Mouse (Mus musculus) adrenal gland, adult 2 months (tissue): ENCODE measurements at regions not wholly inside any gene's neighbourhood (a gene's known extent, or its start where the extent isn't known, plus 50 kb on each side); places are given as distances from the start of the nearest gene placed in this dataset.

Experiments
- DNase-seq: peaks from one replicate; pipeline ENCODE4 v3.0.0; 2021

DNA sequence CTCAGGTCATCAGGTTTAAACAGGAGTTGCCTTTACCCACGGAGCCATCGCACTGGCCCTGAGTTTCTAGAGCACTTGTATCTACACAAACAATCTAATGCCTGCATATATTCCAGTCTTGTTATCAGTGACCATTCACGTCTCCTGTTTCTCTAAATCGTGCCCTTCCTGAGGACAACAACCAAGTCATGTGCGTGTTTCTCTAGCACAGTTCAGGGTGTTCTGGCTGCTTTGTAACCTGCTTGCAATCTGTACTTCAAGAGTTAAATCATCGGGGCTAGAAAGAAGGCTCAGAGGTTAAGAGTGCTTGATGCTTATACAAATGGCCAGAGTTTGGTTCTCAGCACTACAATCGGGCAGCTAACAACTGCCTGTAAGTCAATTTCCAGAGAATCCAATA lies 428.1 kb upstream of the Jarid2 start:
- no peak for DNase-seq

- peak; percentile 51 for DNase-seq
Observed at GRCm38 (mm10) chr13:44301936-44302335, 427.3 kb upstream of the Jarid2 start.

GRCm38 (mm10) chr13:44305134-44305991 lies 423.9 kb upstream of the Jarid2 start:
- DNase-seq: no peak

DNA sequence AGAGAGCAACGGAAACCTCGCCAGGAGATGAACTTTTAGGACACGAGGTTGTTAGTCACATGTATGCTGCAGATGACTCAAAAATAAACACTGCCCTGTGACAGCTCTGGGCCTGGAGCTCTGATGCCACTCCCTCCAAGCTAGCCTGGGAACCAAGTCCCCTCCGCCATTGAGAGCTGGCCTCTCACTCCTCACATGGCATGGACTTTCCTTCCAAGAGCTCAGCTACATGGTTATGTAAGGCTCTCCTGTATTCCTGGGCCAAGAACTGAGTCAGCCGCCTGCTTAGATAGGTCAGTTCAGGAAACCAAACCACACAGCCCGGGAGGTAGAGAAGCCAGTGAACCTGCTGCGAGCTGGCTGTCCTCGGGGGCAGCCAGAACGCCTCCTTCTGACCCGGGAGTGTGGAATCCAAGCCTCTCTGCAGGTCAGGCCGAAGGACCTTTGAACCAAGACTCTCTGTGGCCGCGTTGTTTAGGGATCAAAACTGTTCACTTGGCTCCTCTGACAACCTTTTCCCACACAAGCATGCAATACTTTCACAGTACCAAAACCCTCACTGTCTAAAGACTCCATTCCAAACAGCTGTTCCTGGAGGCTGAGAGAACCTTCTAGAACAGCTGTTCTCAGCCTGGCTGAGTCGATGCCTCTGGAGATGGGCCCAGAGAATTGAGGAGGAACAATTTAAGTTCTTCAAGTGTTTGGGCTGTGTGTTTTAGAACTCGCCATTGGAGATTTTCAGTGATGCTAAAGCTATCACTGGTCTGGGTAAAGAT lies 422.8 kb upstream of the Jarid2 start:
- peak; percentile 86 for DNase-seq

DNA sequence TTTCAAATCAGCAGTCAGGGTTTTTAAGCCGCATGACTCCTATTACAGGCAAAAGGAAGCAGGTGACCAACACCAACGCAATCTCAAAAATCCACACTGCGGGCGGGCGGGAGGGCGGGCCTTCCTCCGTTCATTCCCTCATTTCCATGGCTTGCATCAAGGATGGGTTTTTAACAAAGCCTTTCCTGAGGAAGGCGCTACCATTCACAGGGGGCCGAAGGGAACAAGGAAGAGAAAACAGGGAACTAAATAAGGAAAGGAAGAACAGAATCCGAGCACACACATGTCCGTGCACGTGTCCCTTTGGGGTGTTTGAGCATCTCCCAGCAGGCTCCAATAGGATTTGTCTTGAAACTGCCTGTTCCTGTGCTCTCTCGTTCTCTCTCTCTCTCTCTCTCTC lies 421.0 kb upstream of the Jarid2 start:
- no peak for DNase-seq

DNA sequence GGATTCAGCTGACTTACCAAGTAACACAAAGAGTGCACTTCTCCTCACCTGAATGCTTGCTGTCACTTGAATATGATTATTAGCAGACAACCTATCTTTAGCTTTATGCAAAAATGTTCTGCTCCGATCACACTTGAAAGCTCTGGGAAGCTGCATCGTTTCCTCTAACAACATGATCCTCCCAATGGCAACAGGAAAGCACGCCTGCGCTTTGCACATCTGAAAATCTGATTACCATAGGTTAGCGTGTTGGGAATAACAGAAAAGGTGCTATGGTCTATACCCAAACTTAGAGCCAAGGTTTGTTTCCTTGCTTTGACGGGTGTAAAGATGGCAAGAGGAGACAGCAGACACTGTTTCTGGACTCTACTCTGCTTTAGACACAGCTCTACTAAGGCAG lies 417.0 kb upstream of the Jarid2 start:
- DNase-seq: no peak

GRCm38 (mm10) chr13:44316747-44317446 lies 412.4 kb upstream of the Jarid2 start:
- DNase-seq: peak; percentile 30

- no peak for DNase-seq
Observed at GRCm38 (mm10) chr13:44317596-44317995, 411.7 kb upstream of the Jarid2 start.

DNA sequence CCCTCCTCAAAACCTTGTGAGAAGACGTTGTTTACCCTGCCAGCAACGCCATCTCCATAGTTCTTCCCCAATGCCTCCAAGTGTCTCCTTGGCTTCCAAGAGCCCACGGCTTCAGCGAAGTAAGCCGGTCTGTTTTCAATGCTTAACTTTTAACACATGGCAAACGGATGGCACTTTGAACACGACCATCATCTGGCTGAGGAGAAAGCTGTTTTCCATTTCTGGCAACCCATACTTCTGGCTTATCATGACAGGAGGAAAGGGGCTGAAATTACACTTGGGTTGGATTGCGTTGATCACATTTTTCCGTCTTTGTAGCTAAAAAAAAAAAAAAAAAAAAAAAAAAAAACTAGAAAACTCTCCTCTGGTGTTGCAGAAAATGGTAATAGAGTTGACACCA lies 410.2 kb upstream of the Jarid2 start:
- no peak for DNase-seq

GRCm38 (mm10) chr13:44319511-44319910 lies 409.8 kb upstream of the Jarid2 start:
- no peak for DNase-seq

GRCm38 (mm10) chr13:44320311-44320710 lies 409.0 kb upstream of the Jarid2 start:
- no peak for DNase-seq

- peak; percentile 71 for DNase-seq
Observed at GRCm38 (mm10) chr13:44321009-44321596, 408.2 kb upstream of the Jarid2 start.

DNA sequence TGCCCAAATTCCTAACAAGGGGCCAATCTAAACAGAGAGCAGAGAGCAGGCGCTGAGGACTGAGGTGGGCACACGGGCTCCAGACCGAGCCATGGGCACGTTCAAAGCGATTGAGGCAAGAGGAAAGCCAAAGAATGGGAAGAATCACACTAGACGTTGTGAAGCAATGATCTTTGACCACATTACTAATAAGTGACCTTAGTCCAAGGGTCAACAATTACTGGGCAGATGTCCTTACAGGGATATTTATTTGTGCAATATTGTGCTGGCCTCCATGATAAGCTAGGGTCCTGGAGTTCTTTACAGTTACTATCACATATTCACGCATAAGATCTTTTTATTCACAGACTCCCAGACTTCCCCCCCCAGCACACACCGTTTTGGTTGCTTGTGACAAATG lies 400.9 kb upstream of the Jarid2 start:
- peak; percentile 23 for DNase-seq

GRCm38 (mm10) chr13:44329161-44329560 lies 400.1 kb upstream of the Jarid2 start:
- no peak for DNase-seq

GRCm38 (mm10) chr13:44329701-44330100 lies 399.6 kb upstream of the Jarid2 start:
- DNase-seq: peak; percentile 10

GRCm38 (mm10) chr13:44332716-44333240 lies 396.5 kb upstream of the Jarid2 start:
- peak; percentile 45 for DNase-seq

- no peak for DNase-seq
Observed at GRCm38 (mm10) chr13:44339061-44339741, 390.1 kb upstream of the Jarid2 start.

DNA sequence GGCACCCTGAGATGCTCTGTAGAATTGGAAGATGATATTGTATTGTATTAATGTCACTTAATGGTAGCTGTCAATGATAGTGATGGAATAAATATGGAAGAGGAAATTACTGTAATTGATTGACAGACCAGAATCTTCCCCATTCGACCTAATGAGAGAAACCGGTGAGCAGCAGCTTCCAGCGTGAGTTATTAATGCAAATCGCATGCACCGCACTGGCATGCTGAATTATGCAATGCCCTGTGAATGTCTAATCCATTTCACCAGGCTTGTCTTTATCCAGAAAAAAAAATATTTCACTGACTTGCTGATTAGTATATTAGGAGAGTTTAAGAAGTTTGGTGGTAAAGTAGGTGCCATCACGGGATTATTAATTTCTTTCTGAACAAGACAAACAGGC lies 384.2 kb upstream of the Jarid2 start:
- DNase-seq: no peak

GRCm38 (mm10) chr13:44346636-44347035 lies 382.6 kb upstream of the Jarid2 start:
- no peak for DNase-seq

DNA sequence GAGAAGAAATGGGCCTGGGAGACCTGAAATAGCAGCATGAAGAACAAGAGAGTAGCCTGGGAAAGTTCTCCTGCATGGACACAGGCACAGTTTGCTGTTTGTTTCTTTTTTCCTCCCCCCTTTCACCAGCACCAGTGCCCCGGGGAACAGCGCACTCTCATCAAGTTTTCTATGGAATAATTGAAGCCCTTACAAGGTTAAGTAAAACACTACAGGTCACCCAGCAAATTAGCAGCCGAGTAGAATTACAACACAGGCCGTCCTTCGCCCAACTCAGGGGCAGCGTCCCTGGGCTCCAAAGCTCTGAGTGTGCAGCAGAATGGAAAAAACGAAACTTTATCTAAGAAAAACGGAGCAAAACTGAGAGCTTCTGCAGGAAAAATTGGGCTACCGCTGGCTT lies 381.6 kb upstream of the Jarid2 start:
- DNase-seq: peak; percentile 69

DNA sequence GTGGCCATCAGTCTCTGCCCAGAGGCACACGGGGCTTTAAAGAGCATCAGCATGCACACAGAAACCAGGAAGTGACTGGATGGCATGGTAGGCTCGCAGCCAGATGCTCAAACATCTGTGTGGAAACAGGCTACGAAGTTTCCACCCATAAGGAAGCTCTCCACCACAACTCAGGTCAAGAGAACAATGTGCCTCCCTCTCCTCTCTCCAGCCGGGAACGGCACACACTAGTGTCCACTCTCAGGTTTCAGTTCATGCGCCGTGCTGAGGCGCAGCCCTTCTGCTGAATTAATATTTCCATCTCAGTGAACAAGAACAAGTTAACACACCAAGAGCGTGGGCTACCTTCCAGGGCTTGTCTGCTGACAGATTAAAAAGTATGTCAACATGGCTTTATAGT lies 375.4 kb upstream of the Jarid2 start:
- no peak for DNase-seq
